Mouse (Mus musculus) embryonic facial prominence, embryonic 14.5 days (tissue): Measurements from ENCODE around the gene Stk16. TPM values are rescaled to one million over a fixed set of nuclear protein-coding genes. Genes with fewer than 3 reads are reported as not detected.

Experiments used
- ATAC-seq: fragments of 200-750 bp; cut with Nextera tagmentation; 2 replicates; pipeline ENCODE4 v1.8.0; 2017; ENCODE audit warnings: low read depth, moderate number of reproducible peaks, moderate TSS enrichment
- DNase-seq: peaks from one replicate; pipeline ENCODE4 v3.0.0-alpha.2; 2015; ENCODE audit warnings: low spot score
- H3K27ac ChIP-seq: fragments of 300-500 bp; sonication (generic); replicated peaks from 2 replicates; pipeline ENCODE4 v1.5.1; 2014; ENCODE audit warnings: low read depth, mild to moderate bottlenecking, low read length, moderate library complexity
- H3K27me3 ChIP-seq: fragments of 300-500 bp; sonication (generic); replicated peaks from 2 replicates; pipeline ENCODE4 v1.6.1; 2014; ENCODE audit warnings: low read length; ENCODE audit not compliant: control insufficient read depth, insufficient read depth
- H3K36me3 ChIP-seq: fragments of 300-500 bp; sonication (generic); 2 replicates; pipeline ENCODE4 v1.6.1; 2014; ENCODE audit warnings: low read length, mixed read lengths; ENCODE audit not compliant: control insufficient read depth, insufficient read depth
- H3K4me1 ChIP-seq: fragments of 300-500 bp; sonication (generic); 2 replicates; pipeline ENCODE4 v1.6.1; 2014; ENCODE audit warnings: antibody characterized with exemption, low read length; ENCODE audit not compliant: control insufficient read depth, insufficient read depth
- H3K4me2 ChIP-seq: fragments of 300-500 bp; sonication (generic); 2 replicates; pipeline ENCODE4 v1.6.1; 2014; ENCODE audit warnings: low read depth, mild to moderate bottlenecking, low read length, moderate library complexity, mixed read lengths
- H3K4me3 ChIP-seq: fragments of 300-500 bp; sonication (generic); 2 replicates; pipeline ENCODE4 v1.5.1; 2014; ENCODE audit warnings: low read depth, mild to moderate bottlenecking, low read length
- H3K9ac ChIP-seq: fragments of 300-500 bp; sonication (generic); 2 replicates; pipeline ENCODE4 v1.6.1; 2014; ENCODE audit warnings: low read depth, mild to moderate bottlenecking, low read length, moderate library complexity, mixed read lengths
- H3K9me3 ChIP-seq: fragments of 300-500 bp; sonication (generic); 2 replicates; pipeline ENCODE4 v1.6.1; 2016; ENCODE audit warnings: low read length; ENCODE audit not compliant: control insufficient read depth
- WGBS: fragments of 180-500 bp; shearing (Covaris S2); extraction: QIAGEN DNeasy Blood & Tissue Kit; methylation state at CpG from one replicate; pipeline ENCODE4 v1.1.7; 2014; 5-methylcytosine and 5-hydroxymethylcytosine counted together
- microRNA-seq: library from miRNA; unstranded; fragments of <30 nt; microRNA quantifications from one replicate; pipeline ENCODE4, GENCODE M21; 2016; ENCODE audit warnings: borderline number of aligned reads
- polyA plus RNA-seq: library from polyadenylated mRNA; unstranded; fragments of >200 nt; fragmentation: Nextera tagmentation; extraction: Ambion mirVana; gene quantifications from 2 replicates; pipeline ENCODE4 v1.2.1, GENCODE M21; 2014

Gene Stk16
- polyA plus RNA-seq, 1 experiment from 2014 or later = 97.1 TPM

- no peaks in the 10 kb centered on the region for H3K4me1 ChIP-seq
- no peak overlapping the region for H3K4me2 ChIP-seq
- 1% methylated on average over 33 of the region's 40 CpGs for WGBS
- no peak overlapping the region for H3K9ac ChIP-seq
- H3K4me3 ChIP-seq = peak overlapping the region; percentile 15; the same call in 1 of the 2 replicates
- peak; percentile 44; the same call in 1 of the 2 replicates for ATAC-seq
- no peaks in the 10 kb centered on the region for H3K9me3 ChIP-seq
- H3K27me3 ChIP-seq = peaks cover 53% of the 10 kb centered on the region
- no peak overlapping the region for H3K27ac ChIP-seq
- DNase-seq = peak; percentile 85
- H3K36me3 ChIP-seq = no peaks in the 10 kb centered on the region
Measured at GRCm38 (mm10) chr1:75262969-75263951, 52.6 kb downstream of the Stk16 start.

GRCm38 (mm10) chr1:75264091-75264880, 53.6 kb downstream of the Stk16 start, which contains the start of gene Ptprn:
TSS of gene Ptprn (minus strand) at chr1:75264502.
- Histone ChIP-seq H3K27ac (no peak within 1 kb of the TSS), H3K9ac (no peak within 1 kb of the TSS)

More at GRCm38 (mm10) chr1:75264091-75264880, 53.6 kb downstream of the Stk16 start, which contains the start of gene Ptprn:
- peak within 1 kb of the TSS; percentile 15; the same call in 1 of the 2 replicates for H3K4me3 ChIP-seq
- DNase-seq (no peak), ATAC-seq (peak; percentile 37; the same call in 1 of the 2 replicates)
- H3K4me1 ChIP-seq = no peaks in the 10 kb centered on the region
- no peak within 1 kb of the TSS for H3K4me2 ChIP-seq
- peaks cover 53% of the 10 kb centered on the region for H3K27me3 ChIP-seq
- no peaks in the 10 kb centered on the region for H3K9me3 ChIP-seq
- 19% methylated on average over 20 of the region's 32 CpGs for WGBS
- no peaks in the 10 kb centered on the region for H3K36me3 ChIP-seq

Small RNA genes within 50 kb of the gene (microRNA-seq; reads per million reads assigned to microRNA genes)
- gene Gm27943 = not detected

Other genes with a start within 250 kb of the Stk16 start
- 10.3 and 11.5 TPM in 2 replicates for gene Nhej1, start 85.6 kb upstream of the Stk16 start, polyA plus RNA-seq
- gene Slc23a3, start 76.9 kb upstream of the Stk16 start, polyA plus RNA-seq = 0.08 and 0.13 TPM in 2 replicates
- 35.9 and 41.4 TPM in 2 replicates for gene Cnppd1, start 68.1 kb upstream of the Stk16 start, polyA plus RNA-seq
- gene Retreg2, start 68.1 kb upstream of the Stk16 start, polyA plus RNA-seq = 49.3 and 51.4 TPM in 2 replicates
- 37.0 and 37.6 TPM in 2 replicates for gene Zfand2b, start 42.2 kb upstream of the Stk16 start, polyA plus RNA-seq
- 21.7 and 24.5 TPM in 2 replicates for gene Abcb6, start 30.4 kb upstream of the Stk16 start, polyA plus RNA-seq
- gene Ankzf1, start 18.7 kb upstream of the Stk16 start, polyA plus RNA-seq = 16.8 and 21.8 TPM in 2 replicates
- gene Atg9a, start 18.6 kb upstream of the Stk16 start, polyA plus RNA-seq = 31.9 and 32.7 TPM in 2 replicates
- gene Glb1l, start within 50 bp of the Stk16 start, polyA plus RNA-seq = 13.0 and 17.6 TPM in 2 replicates
- 59.6 and 76.1 TPM in 2 replicates for gene Tuba4a, start 9.0 kb downstream of the Stk16 start, polyA plus RNA-seq
- not detected in 2 replicates for gene A630095N17Rik, start 21.3 kb downstream of the Stk16 start, polyA plus RNA-seq
- 20.0 and 21.0 TPM in 2 replicates for gene Dnajb2, start 25.6 kb downstream of the Stk16 start, polyA plus RNA-seq
- gene Ptprn, start 53.7 kb downstream of the Stk16 start, polyA plus RNA-seq = 2.0 and 2.9 TPM in 2 replicates
- gene Resp18, start 67.6 kb downstream of the Stk16 start, polyA plus RNA-seq = 6.0 and 6.9 TPM in 2 replicates
- 115 and 128 TPM in 2 replicates for gene Dnpep, start 107.2 kb downstream of the Stk16 start, polyA plus RNA-seq
- 159 and 218 TPM in 2 replicates for gene Des, start 149.5 kb downstream of the Stk16 start, polyA plus RNA-seq
- 20.2 and 20.3 TPM in 2 replicates for gene Speg, start 164.5 kb downstream of the Stk16 start, polyA plus RNA-seq
- 74.2 and 82.9 TPM in 2 replicates for gene Gmppa, start 225.1 kb downstream of the Stk16 start, polyA plus RNA-seq
- gene Asic4, start 239.6 kb downstream of the Stk16 start, polyA plus RNA-seq = 0.16 and 0.18 TPM in 2 replicates